Mouse (Mus musculus) forebrain, embryonic 12.5 days (tissue): ENCODE results near the gene Rprml. TPM values are rescaled to one million over a fixed set of nuclear protein-coding genes. Genes with fewer than 3 reads are reported as not detected.

Source experiments
- ATAC-seq: fragments of 200-750 bp; cut with Nextera tagmentation; 2 replicates; pipeline ENCODE4 v1.8.0; 2017; ENCODE audit warnings: moderate TSS enrichment; ENCODE audit not compliant: low FRiP score
- H3K27ac ChIP-seq: fragments of 300-500 bp; sonication (generic); 2 replicates; pipeline ENCODE4 v1.5.1; 2016; ENCODE audit warnings: mild to moderate bottlenecking
- H3K27me3 ChIP-seq: fragments of 300-500 bp; sonication (generic); 2 replicates; pipeline ENCODE4 v1.6.1; 2016; ENCODE audit warnings: mild to moderate bottlenecking
- H3K36me3 ChIP-seq: fragments of 300-500 bp; sonication (generic); replicated peaks from 2 replicates; pipeline ENCODE4 v1.6.1; 2016; ENCODE audit warnings: mild to moderate bottlenecking
- H3K4me1 ChIP-seq: fragments of 300-500 bp; sonication (generic); 2 replicates; pipeline ENCODE4 v1.6.1; 2016
- H3K4me2 ChIP-seq: fragments of 300-500 bp; sonication (generic); 2 replicates; pipeline ENCODE4 v1.6.1; 2016; ENCODE audit warnings: mild to moderate bottlenecking, moderate library complexity
- H3K4me3 ChIP-seq: fragments of 300-500 bp; sonication (generic); replicated peaks from 2 replicates; pipeline ENCODE4 v1.5.1; 2016; ENCODE audit warnings: mild to moderate bottlenecking
- H3K9ac ChIP-seq: fragments of 300-500 bp; sonication (generic); 2 replicates; pipeline ENCODE4 v1.6.1; 2016; ENCODE audit warnings: mild to moderate bottlenecking
- H3K9me3 ChIP-seq: fragments of 300-500 bp; sonication (generic); 2 replicates; pipeline ENCODE4 v1.6.1; 2016
- WGBS: fragments of 180-500 bp; shearing (Covaris S2); methylation state at CpG from one replicate; pipeline ENCODE4 v1.1.7; 2016; 5-methylcytosine and 5-hydroxymethylcytosine counted together
- polyA plus RNA-seq: library from polyadenylated mRNA; unstranded; fragments of >200 nt; fragmentation: Nextera tagmentation; extraction: Ambion mirVana; gene quantifications from 2 replicates; pipeline ENCODE4 v1.2.1, GENCODE M21; 2016

Gene Rprml
- polyA plus RNA-seq, 1 experiment from 2014 or later = not detected

DNA sequence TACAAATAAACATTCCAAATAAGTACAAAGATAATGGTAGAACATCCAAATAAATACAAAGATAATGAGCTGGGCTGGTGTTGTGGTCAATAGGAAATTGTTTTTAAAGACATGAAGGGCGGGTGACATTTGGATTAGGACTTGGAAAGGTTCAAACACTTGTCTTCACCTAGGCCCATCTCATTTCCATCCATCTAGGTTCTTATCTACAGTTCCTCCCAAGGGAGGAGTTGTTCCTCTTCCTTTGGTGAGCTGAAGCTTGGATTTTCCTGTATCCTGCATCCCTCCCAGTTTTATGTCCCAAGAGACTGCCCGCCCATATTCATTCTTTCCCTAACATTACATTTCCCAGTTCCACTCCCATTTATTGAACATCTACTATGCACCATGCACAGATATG is 48.9 kb downstream of the Rprml start:
- Histone ChIP-seq H3K27ac (peak overlapping the region; percentile 96), H3K4me2 (peak overlapping the region; percentile 73), H3K36me3 (no peaks in the 10 kb centered on the region), H3K4me1 (peaks cover 11% of the 10 kb centered on the region), H3K4me3 (peak overlapping the region; percentile 93), H3K9ac (peak overlapping the region; percentile 86), H3K9me3 (no peaks in the 10 kb centered on the region), H3K27me3 (no peaks in the 10 kb centered on the region)
- WGBS = 75% methylated on average over 2 of the region's 2 CpGs
- ATAC-seq = no peak

Other genes with a start within 250 kb of the Rprml start
- 10.3 and 11.1 TPM in 2 replicates for gene Plekhm1, start 236.9 kb upstream of the Rprml start, polyA plus RNA-seq
- not detected in 2 replicates for gene Lrrc37a, start 145.0 kb upstream of the Rprml start, polyA plus RNA-seq
- not detected in 2 replicates for gene Gm884, start 28.4 kb upstream of the Rprml start, polyA plus RNA-seq
- not detected in 2 replicates for gene Lyzl6, start 10.7 kb upstream of the Rprml start, polyA plus RNA-seq
- gene Gosr2, start 48.3 kb downstream of the Rprml start, polyA plus RNA-seq = 95.2 and 95.4 TPM in 2 replicates
- gene Wnt9b, start 100.3 kb downstream of the Rprml start, polyA plus RNA-seq = 0.40 and 0.69 TPM in 2 replicates
- gene Wnt3, start 124.6 kb downstream of the Rprml start, polyA plus RNA-seq = 6.6 TPM in 2 replicates